Mouse (Mus musculus): Measurements from ENCODE around the gene Foxc2. TPM values are rescaled to one million over a fixed set of nuclear protein-coding genes. Genes with fewer than 3 reads are reported as not detected.

The Foxc2 gene
- polyA plus RNA-seq, 1 experiment = not detected

- Histone ChIP-seq H3K4me1 (ENCODE audit: control insufficient read depth, insufficient read depth, low read length) (no peaks in the 10 kb centered on the region), H3K4me3 (replicated peaks; ENCODE audit: control insufficient read depth, low read depth, low read length) (no peak overlapping the region), H3K27ac (ENCODE audit: control insufficient read depth, insufficient read depth, low read depth, low read length, poor library complexity) (no peak overlapping the region)
- 17% methylated on average over 14 of the region's 14 CpGs for WGBS
- TF ChIP-seq POLR2A (IDR thresholded peaks at IDR 0.05; ENCODE audit: borderline replicate concordance, control insufficient read depth, low read depth, low read length) = no peak
- no peak for TF ChIP-seq CTCF (IDR thresholded peaks at IDR 0.05; ENCODE audit: control insufficient read depth, insufficient read depth, low read length)
Observed at GRCm38 (mm10) chr8:121078721-121079120, 37.2 kb upstream of the Foxc2 start.

- no peak overlapping the region for H3K27ac ChIP-seq (ENCODE audit: control insufficient read depth, insufficient read depth, low read depth, low read length, poor library complexity)
- TF ChIP-seq CTCF (IDR thresholded peaks at IDR 0.05; ENCODE audit: control insufficient read depth, insufficient read depth, low read length) = no peak
- TF ChIP-seq POLR2A (IDR thresholded peaks at IDR 0.05; ENCODE audit: borderline replicate concordance, control insufficient read depth, low read depth, low read length) = no peak
- WGBS = 11% methylated on average over 7 of the region's 7 CpGs
- H3K4me3 ChIP-seq (replicated peaks; ENCODE audit: control insufficient read depth, low read depth, low read length) = no peak overlapping the region
- no peaks in the 10 kb centered on the region for H3K4me1 ChIP-seq (ENCODE audit: control insufficient read depth, insufficient read depth, low read length)
Observed at GRCm38 (mm10) chr8:121079201-121079600, 36.8 kb upstream of the Foxc2 start.

- no peaks in the 10 kb centered on the region for H3K4me1 ChIP-seq (ENCODE audit: control insufficient read depth, insufficient read depth, low read length)
- H3K4me3 ChIP-seq (replicated peaks; ENCODE audit: control insufficient read depth, low read depth, low read length) = no peak overlapping the region
- H3K27ac ChIP-seq (ENCODE audit: control insufficient read depth, insufficient read depth, low read depth, low read length, poor library complexity) = no peak overlapping the region
- TF ChIP-seq CTCF (IDR thresholded peaks at IDR 0.05; ENCODE audit: control insufficient read depth, insufficient read depth, low read length) (no peak), POLR2A (IDR thresholded peaks at IDR 0.05; ENCODE audit: borderline replicate concordance, control insufficient read depth, low read depth, low read length) (no peak)
- WGBS = 24% methylated on average over 12 of the region's 12 CpGs
Observed at GRCm38 (mm10) chr8:121079944-121080343, 36.0 kb upstream of the Foxc2 start.

GRCm38 (mm10) chr8:121080361-121081090, 35.4 kb upstream of the Foxc2 start:
- TF ChIP-seq POLR2A (IDR thresholded peaks at IDR 0.05; ENCODE audit: borderline replicate concordance, control insufficient read depth, low read depth, low read length) = no peak
- TF ChIP-seq CTCF (IDR thresholded peaks at IDR 0.05; ENCODE audit: control insufficient read depth, insufficient read depth, low read length) = no peak
- H3K4me3 ChIP-seq (replicated peaks; ENCODE audit: control insufficient read depth, low read depth, low read length) = no peak overlapping the region
- WGBS = 4% methylated on average over 49 of the region's 49 CpGs
- no peak overlapping the region; the same call in 1 of the 2 replicates for H3K27ac ChIP-seq (ENCODE audit: control insufficient read depth, insufficient read depth, low read depth, low read length, poor library complexity)
- no peaks in the 10 kb centered on the region for H3K4me1 ChIP-seq (ENCODE audit: control insufficient read depth, insufficient read depth, low read length)

GRCm38 (mm10) chr8:121081398-121081797, 34.6 kb upstream of the Foxc2 start:
- no peak overlapping the region for H3K4me3 ChIP-seq (replicated peaks; ENCODE audit: control insufficient read depth, low read depth, low read length)
- 15% methylated on average over 7 of the region's 7 CpGs for WGBS

GRCm38 (mm10) chr8:121082218-121083092, 33.5 kb upstream of the Foxc2 start:
- no peak overlapping the region for H3K4me3 ChIP-seq (replicated peaks; ENCODE audit: control insufficient read depth, low read depth, low read length)
- TF ChIP-seq CTCF (IDR thresholded peaks at IDR 0.05; ENCODE audit: control insufficient read depth, insufficient read depth, low read length) (no peak), POLR2A (IDR thresholded peaks at IDR 0.05; ENCODE audit: borderline replicate concordance, control insufficient read depth, low read depth, low read length) (no peak)
- WGBS = 4% methylated on average over 57 of the region's 57 CpGs
- H3K27ac ChIP-seq (ENCODE audit: control insufficient read depth, insufficient read depth, low read depth, low read length, poor library complexity) = no peak overlapping the region
- H3K4me1 ChIP-seq (ENCODE audit: control insufficient read depth, insufficient read depth, low read length) = no peaks in the 10 kb centered on the region

More at GRCm38 (mm10) chr8:121081398-121081797, 34.6 kb upstream of the Foxc2 start:
- no peak overlapping the region for H3K27ac ChIP-seq (ENCODE audit: control insufficient read depth, insufficient read depth, low read depth, low read length, poor library complexity)
- TF ChIP-seq POLR2A (IDR thresholded peaks at IDR 0.05; ENCODE audit: borderline replicate concordance, control insufficient read depth, low read depth, low read length) (no peak), CTCF (IDR thresholded peaks at IDR 0.05; ENCODE audit: control insufficient read depth, insufficient read depth, low read length) (no peak)
- H3K4me1 ChIP-seq (ENCODE audit: control insufficient read depth, insufficient read depth, low read length) = no peaks in the 10 kb centered on the region

GRCm38 (mm10) chr8:121083093-121083935, 32.7 kb upstream of the Foxc2 start:
- under 1% methylated on average over 89 of the region's 89 CpGs for WGBS
- Histone ChIP-seq H3K4me3 (replicated peaks; ENCODE audit: control insufficient read depth, low read depth, low read length) (peak overlapping the region; percentile 38), H3K4me1 (ENCODE audit: control insufficient read depth, insufficient read depth, low read length) (no peaks in the 10 kb centered on the region), H3K27ac (ENCODE audit: control insufficient read depth, insufficient read depth, low read depth, low read length, poor library complexity) (no peak overlapping the region)
- TF ChIP-seq POLR2A (IDR thresholded peaks at IDR 0.05; ENCODE audit: borderline replicate concordance, control insufficient read depth, low read depth, low read length) = no peak
- TF ChIP-seq CTCF (IDR thresholded peaks at IDR 0.05; ENCODE audit: control insufficient read depth, insufficient read depth, low read length) = no peak

GRCm38 (mm10) chr8:121083936-121084209, 32.1 kb upstream of the Foxc2 start:
- H3K27ac ChIP-seq (ENCODE audit: control insufficient read depth, insufficient read depth, low read depth, low read length, poor library complexity) = no peak overlapping the region

More at GRCm38 (mm10) chr8:121083936-121084209, 32.1 kb upstream of the Foxc2 start:
- Histone ChIP-seq H3K4me3 (replicated peaks; ENCODE audit: control insufficient read depth, low read depth, low read length) (no peak overlapping the region), H3K4me1 (ENCODE audit: control insufficient read depth, insufficient read depth, low read length) (no peaks in the 10 kb centered on the region)
- WGBS = 2% methylated on average over 25 of the region's 27 CpGs
- no peak for TF ChIP-seq POLR2A (IDR thresholded peaks at IDR 0.05; ENCODE audit: borderline replicate concordance, control insufficient read depth, low read depth, low read length)
- TF ChIP-seq CTCF (IDR thresholded peaks at IDR 0.05; ENCODE audit: control insufficient read depth, insufficient read depth, low read length) = no peak

Measured in bone marrow, adult 2 months (tissue).